Mouse (Mus musculus) hindbrain, postnatal 0 days (tissue): ENCODE results near the gene Calr3. TPM values are rescaled to one million over a fixed set of nuclear protein-coding genes. Genes with fewer than 3 reads are reported as not detected.

Source experiments
- ATAC-seq: fragments of 200-750 bp; cut with Nextera tagmentation; 2 replicates; pipeline ENCODE4 v1.8.0; 2017; ENCODE audit warnings: mild to moderate bottlenecking, moderate TSS enrichment, moderate library complexity
- DNase-seq: peaks from one replicate; pipeline ENCODE4 v3.0.0-alpha.2; 2015; ENCODE audit warnings: low spot score
- H3K27ac ChIP-seq: fragments of 300-500 bp; sonication (generic); 2 replicates; pipeline ENCODE4 v1.5.1; 2014; ENCODE audit warnings: mild to moderate bottlenecking
- H3K27me3 ChIP-seq: fragments of 300-500 bp; sonication (generic); 2 replicates; pipeline ENCODE4 v1.6.1; 2014; ENCODE audit warnings: low read length, mixed read lengths; ENCODE audit not compliant: insufficient read depth
- H3K36me3 ChIP-seq: fragments of 300-500 bp; sonication (generic); 2 replicates; pipeline ENCODE4 v1.6.1; 2014; ENCODE audit warnings: low read length, mixed read lengths; ENCODE audit not compliant: insufficient read depth
- H3K4me1 ChIP-seq: fragments of 300-500 bp; sonication (generic); 2 replicates; pipeline ENCODE4 v1.6.1; 2014; ENCODE audit warnings: antibody characterized with exemption, low read length, mixed read lengths; ENCODE audit not compliant: insufficient read depth
- H3K4me2 ChIP-seq: fragments of 300-500 bp; sonication (generic); 2 replicates; pipeline ENCODE4 v1.6.1; 2014; ENCODE audit warnings: low read depth, mild to moderate bottlenecking, low read length, moderate library complexity, mixed read lengths
- H3K4me3 ChIP-seq: fragments of 300-500 bp; sonication (generic); 2 replicates; pipeline ENCODE4 v1.5.1; 2014; ENCODE audit warnings: low read length
- H3K9ac ChIP-seq: fragments of 300-500 bp; sonication (generic); replicated peaks from 2 replicates; pipeline ENCODE4 v1.6.1; 2014; ENCODE audit warnings: mild to moderate bottlenecking, low read length, moderate library complexity, mixed read lengths
- H3K9me3 ChIP-seq: fragments of 300-500 bp; sonication (generic); 2 replicates; pipeline ENCODE4 v1.6.1; 2016; ENCODE audit warnings: low read length, mixed read lengths
- CTCF ChIP-seq: IDR thresholded peaks from 2 replicates; pipeline ENCODE4 v1.5.1; 2016; ENCODE audit warnings: antibody characterized with exemption, control low read depth, low read depth
- WGBS: fragments of 180-500 bp; shearing (Covaris S2); extraction: QIAGEN DNeasy Blood & Tissue Kit; methylation state at CpG from one replicate; pipeline ENCODE4 v1.1.7; 2014; 5-methylcytosine and 5-hydroxymethylcytosine counted together
- polyA plus RNA-seq: library from polyadenylated mRNA; unstranded; fragments of >200 nt; fragmentation: Nextera tagmentation; extraction: Ambion mirVana; gene quantifications from 2 replicates; pipeline ENCODE4 v1.2.1, GENCODE M21; 2015
- total RNA-seq: library from RNA; depleted of rRNA; stranded (reverse); fragments of >200 nt; gene quantifications from 2 replicates; pipeline ENCODE4 v1.2.3, GENCODE M21; 2014

Gene Calr3
- total and polyA plus RNA-seq, 2 experiments from 2014 or later: 0.42 to 1.4 TPM

DNA sequence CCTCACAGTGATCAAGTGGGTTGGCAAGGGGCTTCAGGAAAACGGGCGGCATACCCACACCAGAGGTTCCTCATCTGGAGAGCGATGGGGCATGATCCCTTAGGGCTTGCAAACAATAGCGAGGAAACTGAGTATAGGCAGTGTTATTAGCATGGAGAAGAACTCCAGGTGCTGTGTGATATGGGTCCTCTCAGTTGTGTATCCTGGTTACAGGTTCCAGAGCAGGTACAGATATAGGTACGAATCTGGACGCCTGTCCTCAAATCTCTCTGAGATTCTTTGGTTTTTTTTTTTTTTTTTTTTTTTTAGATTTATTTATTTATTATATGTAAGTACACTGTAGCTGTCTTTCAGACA, 302 bp upstream of the Calr3 start:
- DNase-seq (no peak), ATAC-seq (no peak; the same call in 1 of the 2 replicates)
- Histone ChIP-seq H3K36me3 (no peaks in the 10 kb centered on the region; the same call in 1 of the 2 replicates), H3K9ac (peak overlapping the region; percentile 39), H3K4me1 (peaks cover 4% of the 10 kb centered on the region), H3K27me3 (no peaks in the 10 kb centered on the region), H3K4me3 (peak overlapping the region; percentile 33), H3K9me3 (no peaks in the 10 kb centered on the region), H3K27ac (peak overlapping the region; percentile 33), H3K4me2 (peak overlapping the region; percentile 58)
- 46% methylated on average over 6 of the region's 6 CpGs for WGBS
- no peak for TF ChIP-seq CTCF

DNA sequence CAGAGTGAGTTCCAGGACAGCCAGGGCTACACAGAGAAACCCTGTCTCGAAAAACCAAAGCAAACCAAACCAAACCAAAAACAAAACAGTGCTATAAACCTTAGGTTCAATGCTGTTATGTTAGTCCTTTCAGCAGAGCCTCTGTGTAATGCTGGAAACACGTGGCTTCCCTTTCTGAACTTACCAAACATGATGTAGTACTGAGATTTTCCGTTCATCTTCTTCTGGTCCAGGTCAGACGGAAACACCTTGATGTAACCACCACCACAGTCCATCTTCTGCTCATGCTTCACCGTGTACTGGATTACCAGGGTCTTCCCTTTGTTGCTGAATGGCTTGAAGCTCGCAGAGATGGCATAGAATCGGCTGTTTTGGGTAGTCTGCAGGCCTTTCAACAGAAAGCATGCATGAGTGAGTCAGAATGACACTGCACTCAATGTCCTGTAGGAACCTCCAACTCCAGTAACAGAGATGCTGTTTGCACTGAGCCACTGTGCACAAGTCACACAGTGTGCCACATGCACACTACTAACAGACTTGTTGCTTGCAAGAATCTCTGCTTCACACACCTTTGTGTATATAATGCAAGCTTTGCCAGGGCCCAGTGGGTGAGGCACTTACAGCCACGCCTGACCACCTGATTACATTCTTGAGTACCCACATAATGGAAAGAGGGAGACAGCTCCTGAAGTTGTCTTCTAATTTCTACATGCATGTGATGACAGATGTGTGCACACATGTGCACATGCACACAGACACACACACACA, 5.2 kb downstream of the Calr3 start:
- H3K27me3 ChIP-seq: no peaks in the 10 kb centered on the region
- H3K4me3 ChIP-seq: no peak overlapping the region
- WGBS: 66% methylated on average over 8 of the region's 8 CpGs
- no peak overlapping the region for H3K27ac ChIP-seq
- ATAC-seq (no peak), DNase-seq (no peak)
- no peak overlapping the region for H3K9ac ChIP-seq
- no peak for TF ChIP-seq CTCF
- H3K9me3 ChIP-seq: no peaks in the 10 kb centered on the region
- H3K4me1 ChIP-seq: no peaks in the 10 kb centered on the region
- no peak overlapping the region for H3K4me2 ChIP-seq
- H3K36me3 ChIP-seq: no peaks in the 10 kb centered on the region

DNA sequence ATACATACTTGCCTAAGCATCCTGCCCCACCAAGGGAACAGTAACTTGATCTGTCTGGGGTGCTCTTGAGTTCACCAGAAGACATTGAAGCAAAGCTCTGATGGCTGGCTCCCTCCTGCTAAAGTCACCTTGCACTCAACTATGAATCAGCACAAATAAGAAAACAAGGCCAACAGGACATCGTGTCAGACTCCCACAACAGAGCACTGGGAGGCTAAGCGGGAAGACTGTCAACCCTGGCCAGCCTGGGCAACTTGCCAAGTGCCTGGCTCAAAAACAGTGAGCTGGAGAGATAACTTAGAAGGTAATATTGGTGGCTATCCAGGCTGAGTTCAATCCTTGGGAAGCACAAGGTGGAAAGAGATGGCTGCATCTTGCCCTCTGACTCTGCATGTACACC, 8.7 kb downstream of the Calr3 start:
- Histone ChIP-seq H3K4me1 (no peaks in the 10 kb centered on the region), H3K9me3 (no peaks in the 10 kb centered on the region), H3K4me2 (no peak overlapping the region), H3K27me3 (no peaks in the 10 kb centered on the region), H3K4me3 (no peak overlapping the region), H3K27ac (no peak overlapping the region), H3K36me3 (no peaks in the 10 kb centered on the region), H3K9ac (no peak overlapping the region)
- DNase-seq (peak; percentile 31), ATAC-seq (no peak)
- no peak for TF ChIP-seq CTCF
- WGBS: 13% methylated on average over 2 of the region's 2 CpGs

DNA sequence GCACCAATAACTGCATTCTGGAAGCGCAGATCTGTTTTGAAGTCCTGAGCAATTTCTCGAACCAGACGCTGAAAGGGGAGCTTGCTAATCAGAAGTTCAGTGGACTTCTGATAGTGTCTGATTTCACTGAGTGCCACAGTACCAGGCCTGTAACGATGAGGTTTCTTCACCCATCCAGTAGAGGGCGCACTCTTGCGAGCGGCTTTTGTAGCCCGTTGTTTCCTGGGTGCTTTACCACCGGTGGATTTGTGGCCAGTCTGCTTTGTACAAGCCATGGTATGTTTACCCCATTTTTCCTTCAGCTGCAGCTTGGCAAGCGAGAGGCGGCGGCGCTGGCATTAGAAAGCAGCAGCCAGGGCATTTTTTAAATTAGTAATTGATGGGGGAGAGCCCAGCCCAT, 14.0 kb downstream of the Calr3 start:
- no peaks in the 10 kb centered on the region for H3K9me3 ChIP-seq
- no peaks in the 10 kb centered on the region for H3K27me3 ChIP-seq
- DNase-seq (no peak), ATAC-seq (no peak)
- 60% methylated on average over 13 of the region's 13 CpGs for WGBS
- H3K36me3 ChIP-seq: no peaks in the 10 kb centered on the region
- H3K9ac ChIP-seq: no peak overlapping the region
- no peaks in the 10 kb centered on the region for H3K4me1 ChIP-seq
- no peak overlapping the region for H3K27ac ChIP-seq
- no peak overlapping the region for H3K4me2 ChIP-seq
- peak; percentile 45 for TF ChIP-seq CTCF
- no peak overlapping the region for H3K4me3 ChIP-seq

DNA sequence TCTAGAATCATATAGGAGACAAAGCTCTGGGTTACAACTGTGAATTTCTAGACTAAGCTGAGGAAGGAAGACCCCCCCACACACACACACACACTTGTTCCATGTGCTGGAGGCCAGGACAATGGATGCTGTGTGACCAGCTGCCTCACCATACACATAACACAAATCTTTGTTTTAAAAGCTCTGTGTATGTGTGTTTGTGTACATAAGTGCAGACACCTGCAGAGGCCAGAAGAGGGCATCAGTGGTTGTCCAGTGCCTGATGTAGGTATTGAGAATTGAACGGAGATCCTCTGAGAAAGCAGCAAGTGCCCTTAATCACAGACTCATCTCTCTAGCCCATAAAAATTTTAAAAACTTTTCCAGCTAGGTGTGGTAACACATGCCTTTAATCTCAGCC, 20.7 kb downstream of the Calr3 start:
- H3K4me3 ChIP-seq: no peak overlapping the region
- no peak for ATAC-seq
- no peaks in the 10 kb centered on the region for H3K9me3 ChIP-seq
- H3K36me3 ChIP-seq: no peaks in the 10 kb centered on the region
- TF ChIP-seq CTCF: peak; percentile 54
- DNase-seq: no peak
- H3K9ac ChIP-seq: no peak overlapping the region
- no peak overlapping the region for H3K27ac ChIP-seq
- peaks cover 14% of the 10 kb centered on the region for H3K4me1 ChIP-seq
- H3K27me3 ChIP-seq: no peaks in the 10 kb centered on the region
- 65% methylated on average over 1 of the region's 1 CpGs for WGBS
- H3K4me2 ChIP-seq: no peak overlapping the region

DNA sequence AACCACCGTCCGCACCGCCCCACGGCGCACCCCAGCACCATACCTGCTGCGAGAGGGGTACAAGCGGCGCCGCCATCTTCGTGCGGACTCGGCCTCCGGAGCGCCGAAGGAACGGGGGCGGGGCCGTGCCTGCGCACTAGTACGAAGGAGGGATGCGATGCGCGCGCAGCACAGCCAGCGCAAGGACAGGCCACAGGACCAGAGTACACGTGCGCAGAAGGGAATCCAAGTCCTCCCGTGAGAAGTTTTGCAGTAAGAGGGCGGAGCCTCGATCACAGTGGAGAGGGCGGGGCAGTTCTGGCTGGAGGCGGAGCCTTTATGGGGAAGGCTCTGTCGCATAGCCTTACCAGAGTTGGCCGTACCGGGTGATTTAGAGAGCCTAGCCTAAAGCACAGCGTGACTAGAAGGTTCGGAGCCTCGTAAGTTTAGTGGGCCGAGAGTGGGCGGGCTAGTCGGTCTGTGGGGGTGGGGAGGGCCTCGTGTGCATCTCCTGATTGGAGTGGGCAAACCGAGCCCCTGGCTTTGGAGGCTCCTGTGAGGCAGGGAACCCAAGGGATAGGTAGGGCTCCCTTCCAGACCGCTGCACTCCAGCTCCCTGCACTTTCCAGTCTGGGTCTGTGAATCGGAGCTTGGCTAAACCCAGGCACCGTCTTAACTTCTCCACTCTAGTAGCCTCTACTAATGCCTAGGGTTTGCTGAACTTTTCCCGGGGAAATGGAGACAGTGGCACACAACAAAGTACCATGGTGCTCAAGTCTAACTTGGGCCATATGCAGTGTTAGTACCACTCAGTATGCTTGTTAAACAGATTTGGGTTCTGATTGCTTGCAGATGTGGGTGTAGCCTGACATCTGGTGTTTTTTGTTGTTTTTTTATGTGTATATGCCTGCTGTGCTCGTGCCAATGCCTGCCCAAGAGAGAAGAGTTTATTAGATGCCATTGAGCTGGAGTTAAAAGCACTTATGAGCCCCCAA, 22.0 kb downstream of the Calr3 start, which contains the start of gene Eps15l1:
TSS of gene Eps15l1 (minus strand) at position 99 of the 974 bp plus-strand sequence.
- WGBS: 2% methylated on average over 48 of the region's 48 CpGs

More for the DNA sequence above, 22.0 kb downstream of the Calr3 start, which contains the start of gene Eps15l1:
- Histone ChIP-seq H3K9ac (peak within 1 kb of the TSS; percentile 84), H3K27me3 (no peaks in the 10 kb centered on the region), H3K9me3 (no peaks in the 10 kb centered on the region), H3K4me2 (peak within 1 kb of the TSS; percentile 78), H3K4me1 (peaks cover 14% of the 10 kb centered on the region), H3K36me3 (no peaks in the 10 kb centered on the region), H3K4me3 (peak within 1 kb of the TSS; percentile 82), H3K27ac (peak within 1 kb of the TSS; percentile 90)
- no peak for TF ChIP-seq CTCF
- DNase-seq (peak; percentile 99), ATAC-seq (peak; percentile 98)
